Mouse (Mus musculus) CH12.LX (cell line): ENCODE measurements around the gene Nupr1. TPM values are rescaled to one million over a fixed set of nuclear protein-coding genes. Genes with fewer than 3 reads are reported as not detected.

Source experiments
- DNase-seq: peaks from one replicate; pipeline ENCODE4 v3.0.0-alpha.2; 2013; ENCODE audit errors: extremely low read depth
- H3K27ac ChIP-seq: 2 replicates; pipeline ENCODE4 v1.5.1; 2012; ENCODE audit warnings: low read depth, mild to moderate bottlenecking, control low read depth, moderate library complexity; ENCODE audit not compliant: insufficient read depth
- H3K27me3 ChIP-seq: replicated peaks from 2 replicates; pipeline ENCODE3; 2012; ENCODE audit warnings: inconsistent platforms
- H3K36me3 ChIP-seq, 2 experiments: replicated peaks in 1 of 2; 2 replicates each; pipeline versions ENCODE3 to v1.6.1; 2012; ENCODE audit warnings: inconsistent platforms in 1 of 2, low read length in 1 of 2, mild to moderate bottlenecking in 1 of 2, mixed read lengths in 1 of 2, moderate library complexity in 1 of 2; ENCODE audit not compliant: control insufficient read depth in 1 of 2, insufficient read depth in 1 of 2
- H3K4me1 ChIP-seq, 2 experiments: 2 replicates each; pipeline ENCODE4 v1.6.1; 2012; ENCODE audit warnings: inconsistent platforms in 1 of 2, moderate library complexity in 1 of 2; ENCODE audit not compliant: insufficient read depth in 2 of 2, control insufficient read depth in 1 of 2
- H3K4me2 ChIP-seq: 2 replicates; pipeline ENCODE4 v1.6.1; 2012; ENCODE audit warnings: low read depth, mild to moderate bottlenecking, control low read depth; ENCODE audit not compliant: poor library complexity, insufficient read depth, severe bottlenecking
- H3K4me3 ChIP-seq, 3 experiments: fragments of 150-350 bp in 1 of 3; sonication (generic) in 1 of 3; replicated peaks in 1 of 3; 2 replicates each; pipeline versions ENCODE3 to v1.5.1; 2011 to 2012; ENCODE audit warnings: low read depth in 2 of 3, low read length in 2 of 3, mild to moderate bottlenecking in 2 of 3, moderate library complexity in 2 of 3, control low read depth in 1 of 3, improper control_type of control experiment in 1 of 3, inconsistent platforms in 1 of 3, mixed read lengths in 1 of 3; ENCODE audit not compliant: poor library complexity in 1 of 3
- H3K79me2 ChIP-seq: replicated peaks from 2 replicates; pipeline ENCODE4 v1.6.1; 2012; ENCODE audit warnings: mild to moderate bottlenecking, moderate library complexity; ENCODE audit not compliant: control insufficient read depth, poor library complexity, insufficient read depth, severe bottlenecking; ENCODE audit errors: extremely low read depth
- H3K9ac ChIP-seq: 2 replicates; pipeline ENCODE4 v1.6.1; 2012; ENCODE audit warnings: low read depth, mild to moderate bottlenecking, control low read depth, moderate library complexity; ENCODE audit not compliant: insufficient read depth
- H3K9me3 ChIP-seq: replicated peaks from 2 replicates; pipeline ENCODE3; 2012; ENCODE audit warnings: low read length, inconsistent platforms, mixed read lengths
- BHLHE40 ChIP-seq: IDR thresholded peaks from 2 replicates; pipeline ENCODE4 v1.6.1; 2011; ENCODE audit warnings: mild to moderate bottlenecking, low read depth, low read length, improper control_type of control experiment
- CHD1 ChIP-seq: IDR thresholded peaks from 2 replicates; pipeline ENCODE4 v1.6.1; 2012; ENCODE audit warnings: low read depth, low read length, improper control_type of control experiment, inconsistent platforms
- CHD2 ChIP-seq: IDR thresholded peaks from 2 replicates; pipeline ENCODE4 v1.6.1; 2011; ENCODE audit warnings: low read length, improper control_type of control experiment
- CTCF ChIP-seq, 2 experiments: IDR thresholded peaks in 1 of 2; conservative IDR thresholded peaks in 1 of 2; 2 replicates each; pipeline ENCODE4 v1.5.1; 2011 to 2012; ENCODE audit warnings: low read depth in 2 of 2, low read length in 2 of 2, improper control_type of control experiment in 1 of 2, inconsistent platforms in 1 of 2, mild to moderate bottlenecking in 1 of 2, moderate library complexity in 1 of 2
- E2F4 ChIP-seq: IDR thresholded peaks from 2 replicates; pipeline ENCODE4 v1.6.1; 2011; ENCODE audit warnings: low read depth, low read length, improper control_type of control experiment; ENCODE audit not compliant: insufficient replicate concordance
- ELF1 ChIP-seq: IDR thresholded peaks from 2 replicates; pipeline ENCODE4 v1.6.1; 2014; ENCODE audit warnings: low read depth, mild to moderate bottlenecking, inconsistent platforms, low read length, improper control_type of control experiment
- EP300 ChIP-seq: IDR thresholded peaks from 2 replicates; pipeline ENCODE4 v1.6.1; 2011; ENCODE audit warnings: low read length, improper control_type of control experiment
- ETS1 ChIP-seq: conservative IDR thresholded peaks from 2 replicates; pipeline ENCODE4 v1.6.1; 2012; ENCODE audit warnings: low read depth, mild to moderate bottlenecking, inconsistent platforms, low read length, improper control_type of control experiment, moderate library complexity
- GABPA ChIP-seq: IDR thresholded peaks from 2 replicates; pipeline ENCODE4 v1.6.1; 2012; ENCODE audit warnings: low read depth, low read length, improper control_type of control experiment, inconsistent platforms; ENCODE audit not compliant: insufficient replicate concordance
- HCFC1 ChIP-seq: IDR thresholded peaks from 2 replicates; pipeline ENCODE4 v1.6.1; 2012; ENCODE audit warnings: low read depth, mild to moderate bottlenecking, inconsistent platforms, low read length, improper control_type of control experiment
- IRF4 ChIP-seq: IDR thresholded peaks from 2 replicates; pipeline ENCODE4 v1.6.1; 2014; ENCODE audit warnings: low read depth, mild to moderate bottlenecking, inconsistent platforms, low read length, improper control_type of control experiment
- JUN ChIP-seq: IDR thresholded peaks from 2 replicates; pipeline ENCODE4 v1.6.1; 2011; ENCODE audit warnings: low read depth, mild to moderate bottlenecking, low read length, improper control_type of control experiment, moderate library complexity; ENCODE audit not compliant: insufficient read depth
- JUND ChIP-seq: conservative IDR thresholded peaks from 2 replicates; pipeline ENCODE4 v1.6.1; 2011; ENCODE audit warnings: low read depth, low read length, improper control_type of control experiment
- KAT2A ChIP-seq: IDR thresholded peaks from 2 replicates; pipeline ENCODE4 v1.6.1; 2012; ENCODE audit warnings: low read length, improper control_type of control experiment, inconsistent platforms; ENCODE audit not compliant: insufficient replicate concordance
- MAFK ChIP-seq: IDR thresholded peaks from 2 replicates; pipeline ENCODE4 v1.6.1; 2011; ENCODE audit warnings: low read length, improper control_type of control experiment; ENCODE audit not compliant: insufficient replicate concordance
- MAX ChIP-seq: IDR thresholded peaks from 2 replicates; pipeline ENCODE4 v1.6.1; 2011; ENCODE audit warnings: low read length, improper control_type of control experiment
- MAZ ChIP-seq: IDR thresholded peaks from 2 replicates; pipeline ENCODE4 v1.6.1; 2012; ENCODE audit warnings: low read depth, mild to moderate bottlenecking, inconsistent platforms, low read length, improper control_type of control experiment, moderate library complexity
- MEF2A ChIP-seq: IDR thresholded peaks from 2 replicates; pipeline ENCODE4 v1.6.1; 2014; ENCODE audit warnings: low read depth, mild to moderate bottlenecking, inconsistent platforms, low read length, improper control_type of control experiment, borderline replicate concordance
- MXI1 ChIP-seq: IDR thresholded peaks from 2 replicates; pipeline ENCODE4 v1.6.1; 2011; ENCODE audit warnings: mild to moderate bottlenecking, low read depth, low read length, improper control_type of control experiment
- MYC ChIP-seq: IDR thresholded peaks from 2 replicates; pipeline ENCODE4 v1.6.1; 2011; ENCODE audit warnings: low read depth, mild to moderate bottlenecking, improper control_type of control experiment, low read length
- NELFE ChIP-seq: IDR thresholded peaks from 2 replicates; pipeline ENCODE4 v1.6.1; 2011; ENCODE audit warnings: low read depth, low read length, improper control_type of control experiment
- NRF1 ChIP-seq: IDR thresholded peaks from 2 replicates; pipeline ENCODE4 v1.6.1; 2014; ENCODE audit warnings: low read depth, mild to moderate bottlenecking, inconsistent platforms, low read length, improper control_type of control experiment, moderate library complexity
- PAX5 ChIP-seq: IDR thresholded peaks from 2 replicates; pipeline ENCODE4 v1.6.1; 2012; ENCODE audit warnings: low read length, inconsistent platforms, mixed read lengths
- POLR2A ChIP-seq: IDR thresholded peaks from 2 replicates; pipeline ENCODE4 v1.6.1; 2011; ENCODE audit warnings: low read depth, mild to moderate bottlenecking, improper control_type of control experiment, low read length
- POLR2AphosphoS2 ChIP-seq: IDR thresholded peaks from 2 replicates; pipeline ENCODE4 v1.6.1; 2011; ENCODE audit warnings: low read depth, low read length, improper control_type of control experiment
- RAD21 ChIP-seq: IDR thresholded peaks from 2 replicates; pipeline ENCODE4 v1.6.1; 2011; ENCODE audit warnings: low read depth, mild to moderate bottlenecking, low read length, improper control_type of control experiment, moderate library complexity
- RCOR1 ChIP-seq: conservative IDR thresholded peaks from 2 replicates; pipeline ENCODE4 v1.6.1; 2012; ENCODE audit warnings: low read depth, mild to moderate bottlenecking, inconsistent platforms, low read length, improper control_type of control experiment
- SIN3A ChIP-seq: IDR thresholded peaks from 2 replicates; pipeline ENCODE4 v1.6.1; 2012; ENCODE audit warnings: low read length, improper control_type of control experiment, inconsistent platforms
- SMC3 ChIP-seq: IDR thresholded peaks from 2 replicates; pipeline ENCODE4 v1.6.1; 2011; ENCODE audit warnings: low read depth, low read length, improper control_type of control experiment
- TBP ChIP-seq: conservative IDR thresholded peaks from 2 replicates; pipeline ENCODE4 v1.6.1; 2011; ENCODE audit warnings: low read depth, low read length, improper control_type of control experiment
- TCF12 ChIP-seq: IDR thresholded peaks from 2 replicates; pipeline ENCODE4 v1.6.1; 2014; ENCODE audit warnings: low read depth, mild to moderate bottlenecking, inconsistent platforms, low read length, improper control_type of control experiment
- UBTF ChIP-seq: IDR thresholded peaks from 2 replicates; pipeline ENCODE4 v1.6.1; 2012; ENCODE audit warnings: low read depth, mild to moderate bottlenecking, inconsistent platforms, low read length, improper control_type of control experiment, moderate library complexity
- USF1 ChIP-seq: IDR thresholded peaks from 2 replicates; pipeline ENCODE4 v1.6.1; 2014; ENCODE audit warnings: low read depth, mild to moderate bottlenecking, inconsistent platforms, low read length, improper control_type of control experiment
- USF2 ChIP-seq: conservative IDR thresholded peaks from 2 replicates; pipeline ENCODE4 v1.6.1; 2011; ENCODE audit warnings: low read depth, low read length, improper control_type of control experiment
- ZC3H11A ChIP-seq: IDR thresholded peaks from 2 replicates; pipeline ENCODE4 v1.6.1; 2012; ENCODE audit warnings: low read depth, mild to moderate bottlenecking, inconsistent platforms, low read length, improper control_type of control experiment
- ZKSCAN1 ChIP-seq: IDR thresholded peaks from 2 replicates; pipeline ENCODE4 v1.6.1; 2012; ENCODE audit warnings: low read depth, inconsistent platforms, low read length, improper control_type of control experiment, borderline replicate concordance
- ZMIZ1 ChIP-seq: IDR thresholded peaks from 2 replicates; pipeline ENCODE4 v1.6.1; 2012; ENCODE audit warnings: low read depth, mild to moderate bottlenecking, inconsistent platforms, low read length, improper control_type of control experiment
- ZNF384 ChIP-seq: IDR thresholded peaks from 2 replicates; pipeline ENCODE4 v1.6.1; 2012; ENCODE audit warnings: low read depth, low read length, improper control_type of control experiment, inconsistent platforms
- dilution Hi-C: fragments of 300-500 bp; cut with MboI; formaldehyde crosslinking; loops from 2 replicates; pipeline ENCODE4 v1.14.3; 2020; ENCODE audit warnings: low sequenced_read_pairs; ENCODE audit not compliant: extremely low pct_unique_long_range_greater_than_20kb, extremely low pct_ligation_motif_present
- in situ Hi-C: fragments of 300-500 bp; cut with MboI; formaldehyde crosslinking; loops from 3 replicates; pipeline ENCODE4 v1.14.3; 2019; ENCODE audit warnings: low sequenced_read_pairs, low pct_ligation_motif_present, low pct_unique_long_range_greater_than_20kb, mixed read lengths
- polyA plus RNA-seq: library from polyadenylated mRNA; unstranded; fragments of >175 nt; gene quantifications from 2 replicates; pipeline ENCODE4 v1.2.1, GENCODE M21; 2012; ENCODE audit warnings: low read depth; ENCODE audit not compliant: insufficient read length
- total RNA-seq, 2 experiments: library from RNA; depleted of rRNA; stranded (reverse); fragments of 300-350 nt in 1 of 2; fragments of >200 nt in 1 of 2; gene quantifications; 2 replicates each; pipeline ENCODE4 v1.2.3; 2012 to 2014

The Nupr1 gene
- total and polyA plus RNA-seq, 3 experiments: 6.4 to 13.9 (median 13.5) TPM

DNA sequence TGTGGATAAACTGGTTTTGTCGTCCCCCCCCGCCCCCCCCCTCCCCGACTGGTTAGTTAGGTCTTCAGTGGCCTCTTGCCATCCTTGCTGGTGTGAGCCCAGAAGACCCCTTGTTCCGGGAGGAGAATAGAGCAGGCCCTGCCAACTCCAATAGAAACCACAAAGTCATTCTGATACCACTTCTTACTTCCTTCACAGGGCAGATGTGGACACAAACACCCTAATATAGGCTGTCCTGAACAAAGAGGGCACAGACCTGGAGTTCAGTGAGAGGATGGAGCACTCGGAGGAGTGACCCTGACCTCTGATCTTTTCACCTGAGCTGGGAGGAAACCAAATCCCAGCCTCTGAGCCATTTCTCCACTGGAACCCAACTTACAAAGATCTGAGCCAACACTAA is 28.8 kb downstream of the Nupr1 start:
- TF ChIP-seq NRF1 (no peak), USF2 (no peak), USF1 (no peak), CTCF (conservative IDR thresholded peaks at IDR 0.05 in 1 of 2, IDR thresholded peaks at IDR 0.05 in 1 of 2; ENCODE audit: low read depth in 2 of 2, low read length in 2 of 2) (no peak), MAZ (no peak), E2F4 (no peak), UBTF (no peak), ZC3H11A (no peak), ZNF384 (no peak), CHD2 (no peak), MXI1 (no peak), CHD1 (no peak), JUN (no peak), ETS1 (no peak), TBP (no peak), MEF2A (peak; percentile 56; the same call in 1 of the 2 replicates), NELFE (no peak), JUND (no peak), MYC (no peak), TCF12 (0 out of 2 replicates have a peak, but pooled peaks have one; percentile 32), PAX5 (no peak), RCOR1 (no peak), POLR2A (no peak), BHLHE40 (0 out of 2 replicates have a peak, but pooled peaks have one; percentile 14), RAD21 (no peak), ZKSCAN1 (no peak), ELF1 (no peak), MAX (no peak), POLR2AphosphoS2 (no peak), HCFC1 (no peak), GABPA (no peak), ZMIZ1 (no peak), KAT2A (no peak), IRF4 (peak; percentile 61; the same call in 1 of the 2 replicates), SIN3A (no peak), SMC3 (no peak), MAFK (no peak), EP300 (peak; percentile 68)
- TF ChIP-seq, all 38 proteins: peak for 5
- no peak overlapping the region for H3K4me2 ChIP-seq
- dilution Hi-C loops: no loop called here
- no peaks in the 10 kb centered on the region for H3K9me3 ChIP-seq
- DNase-seq: no peak
- in situ Hi-C loops: no loop called here
- H3K27ac ChIP-seq: no peak overlapping the region
- no peaks in the 10 kb centered on the region for H3K27me3 ChIP-seq
- no peak overlapping the region for H3K9ac ChIP-seq
- H3K4me1 ChIP-seq: peaks cover 22 to 37% of the 10 kb centered on the region in 2 experiments
- H3K4me3 ChIP-seq: no peak overlapping the region
- no peaks in the 10 kb centered on the region for H3K79me2 ChIP-seq
- H3K36me3 ChIP-seq: no peaks in the 10 kb centered on the region
